Mouse (Mus musculus) layer of hippocampus, adult 2 months (tissue): ENCODE measurements around the gene Rb1. TPM values are rescaled to one million over a fixed set of nuclear protein-coding genes. Genes with fewer than 3 reads are reported as not detected.

ENCODE experiments used
- DNase-seq, 2 experiments: peaks; one replicate each; pipeline ENCODE4 v3.0.0; 2022; ENCODE audit warnings: low spot score in 2 of 2
- H3K27ac ChIP-seq: fragments of 200-600 bp; 2 replicates; pipeline ENCODE4 v1.8.1; 2022
- H3K4me3 ChIP-seq: fragments of 200-600 bp; 2 replicates; pipeline ENCODE4 v1.8.1; 2022; ENCODE audit warnings: mild to moderate bottlenecking
- CTCF ChIP-seq: fragments of 200-600 bp; conservative IDR thresholded peaks from 2 replicates; pipeline ENCODE4 v1.8.1; 2022; ENCODE audit warnings: antibody characterized with exemption, mild to moderate bottlenecking, moderate library complexity
- microRNA-seq, 2 experiments: library from miRNA; unstranded; fragments of <30 nt; microRNA quantifications; one replicate each; pipeline ENCODE4 v1.2.0; 2021
- total RNA-seq, 2 experiments: library from RNA; stranded (reverse); gene quantifications; 2 replicates each; pipeline ENCODE4 v1.2.3; 2021

Rb1 gene
- total RNA-seq, 2 experiments from 2014 or later = 32.0 to 40.5 TPM

- DNase-seq = peak; percentile 69 to 72
- peak overlapping the region; percentile 100 for H3K27ac ChIP-seq
- peak overlapping the region; percentile 68 for H3K4me3 ChIP-seq
- no peak for TF ChIP-seq CTCF
These were observed 182.5 kb downstream of the Rb1 start for GRCm38 (mm10) chr14:73142896-73143709.

DNA sequence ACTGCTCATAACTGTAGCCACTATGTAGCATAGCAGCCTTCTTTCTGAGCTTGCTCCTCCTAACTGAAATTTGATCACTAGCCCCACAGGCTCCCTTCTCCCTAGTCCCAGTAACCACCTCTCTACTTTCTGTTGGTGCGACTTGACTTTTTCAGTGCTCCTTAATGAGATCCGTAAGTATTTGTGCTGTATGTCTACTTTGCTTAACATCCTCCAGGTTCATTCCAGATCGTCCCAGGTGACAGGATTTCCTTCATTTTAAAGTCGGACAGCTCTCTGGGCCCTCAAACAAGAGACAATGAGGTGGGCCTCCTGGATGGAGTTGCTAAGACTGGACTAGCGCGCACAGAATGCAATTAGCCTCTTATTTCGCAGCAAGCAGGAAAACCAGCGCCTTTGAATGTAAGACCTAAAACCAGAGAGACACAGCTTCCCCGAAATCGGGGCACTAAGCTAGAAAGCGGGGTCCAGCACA is 183.2 kb downstream of the Rb1 start:
- no peak for TF ChIP-seq CTCF
- Histone ChIP-seq H3K27ac (peak overlapping the region; percentile 100), H3K4me3 (peak overlapping the region; percentile 68)
- no peak for DNase-seq

GRCm38 (mm10) chr14:73141800-73142199 is 183.8 kb downstream of the Rb1 start:
- Histone ChIP-seq H3K4me3 (no peak overlapping the region), H3K27ac (no peak overlapping the region; the same call in 1 of the 2 replicates)
- TF ChIP-seq CTCF = no peak
- no peak for DNase-seq

- DNase-seq = no peak
- TF ChIP-seq CTCF = no peak
- Histone ChIP-seq H3K27ac (no peak overlapping the region), H3K4me3 (no peak overlapping the region)
These were observed 185.8 kb downstream of the Rb1 start for GRCm38 (mm10) chr14:73139866-73140265.

DNA sequence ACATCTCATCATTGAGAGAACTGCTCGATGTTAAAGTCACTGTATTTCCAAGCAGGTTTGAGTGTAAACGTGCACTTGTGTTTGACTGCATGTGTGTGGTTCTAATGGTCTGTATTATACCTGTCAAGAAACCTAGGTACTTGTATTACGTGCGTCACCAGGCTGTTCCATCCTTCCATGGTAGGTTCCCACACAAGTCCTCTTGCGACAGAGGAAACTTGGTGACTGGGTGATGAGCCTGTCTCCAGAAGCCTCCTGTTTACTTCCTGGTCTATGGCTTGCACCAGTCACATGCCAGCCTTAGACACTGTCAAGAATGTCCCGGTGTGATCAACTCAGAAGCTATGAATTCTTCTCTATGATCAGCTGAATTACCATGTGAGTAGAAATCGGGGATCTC is 187.1 kb downstream of the Rb1 start:
- no peak for TF ChIP-seq CTCF
- H3K4me3 ChIP-seq = no peak overlapping the region
- DNase-seq = no peak
- H3K27ac ChIP-seq = no peak overlapping the region

GRCm38 (mm10) chr14:73137234-73137633 is 188.4 kb downstream of the Rb1 start:
- H3K27ac ChIP-seq = no peak overlapping the region
- DNase-seq = no peak
- no peak for TF ChIP-seq CTCF
- no peak overlapping the region for H3K4me3 ChIP-seq

Small RNA genes within 50 kb of the gene (microRNA-seq; reads per million reads assigned to microRNA genes)
- gene Mir687 = 0 reads per million in 2 experiments

Other genes starting within 250 kb of the Rb1 start
- gene Rcbtb2, start 202.8 kb downstream of the Rb1 start, total RNA-seq = 10 to 100 TPM; 29.0 to 34.8 TPM
- 1 to 10 TPM; 1.7 to 1.9 TPM for gene Lpar6, start 87.9 kb downstream of the Rb1 start, total RNA-seq
- 1,000 to 10,000 TPM in 1 of 2 experiments, 100 to 1,000 TPM in 1; 989 to 1,035 TPM for gene Itm2b, start 59.5 kb upstream of the Rb1 start, total RNA-seq
- 10 to 100 TPM; 31.7 to 35.4 TPM for gene Med4, start 184.2 kb upstream of the Rb1 start, total RNA-seq
- gene Sucla2, start 199.5 kb upstream of the Rb1 start, total RNA-seq = 100 to 1,000 TPM; 151 to 152 TPM
- 1 to 10 TPM; 4.8 to 7.7 TPM for gene Nudt15, start 222.4 kb upstream of the Rb1 start, total RNA-seq